Mouse (Mus musculus): ENCODE results near the gene Sult2b1.

GRCm38 (mm10) chr7:45715741-45716459 lies 68.6 kb downstream of the Sult2b1 start:
- no peak for TF ChIP-seq CTCF (IDR thresholded peaks at IDR 0.05)
- TF ChIP-seq POLR2A (IDR thresholded peaks at IDR 0.05; ENCODE audit: insufficient read depth, low read depth, low read length), result no peak
- no peak for TF ChIP-seq EP300 (IDR thresholded peaks at IDR 0.05; ENCODE audit: insufficient read depth, low read depth, low read length)
